25 mouse cellular contexts compared by ENCODE assay signal in the genomic region with DNA sequence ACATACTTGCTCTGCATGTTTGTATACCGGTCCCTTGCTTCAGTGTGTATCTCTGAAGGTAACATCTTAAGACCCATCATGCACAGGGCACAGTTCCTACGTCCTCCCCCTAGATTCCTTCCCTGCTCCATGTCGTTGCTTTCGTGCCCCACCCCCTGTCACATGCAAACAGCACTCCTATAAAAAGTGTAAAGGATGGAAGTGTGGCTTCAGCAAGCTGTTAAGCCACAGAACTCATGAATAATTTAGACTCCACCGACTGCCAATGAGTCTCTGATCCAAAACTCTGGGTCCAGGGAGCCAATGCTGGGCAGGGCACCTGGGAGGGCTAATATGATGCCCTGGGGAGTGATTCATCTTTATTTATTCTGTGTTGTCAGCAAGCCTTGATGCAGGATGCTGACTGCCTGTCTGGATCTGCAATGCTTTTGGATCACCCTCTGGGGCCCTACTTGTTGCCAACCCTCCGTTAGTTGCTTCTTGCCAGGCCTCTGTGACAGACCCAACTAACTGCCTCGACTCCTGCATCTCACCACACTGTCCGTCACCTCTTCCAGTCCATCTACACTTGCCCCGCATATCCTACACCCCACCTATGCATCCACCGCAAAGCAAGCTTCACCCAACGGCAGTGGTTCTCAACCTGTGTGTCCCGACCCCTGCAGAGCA. TPM values are rescaled to one million over a fixed set of nuclear protein-coding genes. Genes with fewer than 3 reads are reported as not detected.
DNase-seq lines count a peak whose midpoint lies in the region; ATAC-seq and TF ChIP-seq lines count a peak whose summit lies in the region.
"Had no signal": no experiment of that assay in that cellular context is flagged by ENCODE, and none has a peak within 500 bp of the region (broad histone marks: within the 10 kb centered on the region; RNA-seq: fewer than 3 reads in every experiment).

No protein-coding gene starts in this region.

- H3K27ac ChIP-seq in cortical plate, adult 2 months (ENCODE audit: insufficient read depth, low read length), result peak overlapping the region; percentile 96
- H3K27ac ChIP-seq: embryonic facial prominence, embryonic 13.5 days; hindbrain, embryonic 15.5 days; macrophage; stomach, embryonic 15.5 days had no signal

- DNase-seq in left cerebral cortex, adult 11 months (ENCODE audit: low spot score), result peak; percentile 34
- no peak for DNase-seq in left cerebral cortex, postnatal 4 days
- peak; percentile 40 to 53 for DNase-seq in frontal cortex, postnatal 14 days (ENCODE audit: low spot score in 2 of 2)
- peak; percentile 71 to 82 for DNase-seq in right cerebral cortex, postnatal 10 days (ENCODE audit: low spot score in 2 of 2)
- no peak for DNase-seq in adrenal gland, adult 2 months
- DNase-seq: adrenal gland, postnatal 36 days; cerebellum, adult 11 months; kidney, adult 11 months; kidney, postnatal 14 days; liver; lung, embryonic 14.5 days; spleen, adult 18-20 months; thymus, postnatal 14 days had no signal

- intact Hi-C loops in left cerebral cortex, postnatal 4 days (cut with DNase I), result no loop called here

- TF ChIP-seq CTCF in cortical plate, adult 2 months (IDR thresholded peaks at IDR 0.05; ENCODE audit: extremely low read depth, insufficient read depth, low read length), result no peak

- H3K4me3 ChIP-seq in cortical plate, adult 2 months (ENCODE audit: insufficient read depth, low read length), result no peak overlapping the region
- H3K4me3 ChIP-seq: embryonic facial prominence, embryonic 13.5 days; hindbrain, embryonic 15.5 days; myocyte; stomach, embryonic 15.5 days had no signal

- ATAC-seq in monocyte, adult 5-6 weeks (replicated peaks; ENCODE audit: insufficient number of reproducible peaks, low FRiP score, low TSS enrichment, poor library complexity, severe bottlenecking), result no peak

- peaks cover 10% of the 10 kb centered on the region for H3K4me1 ChIP-seq in cortical plate, adult 2 months (ENCODE audit: control insufficient read depth, insufficient read depth, low read length)
- H3K4me1 ChIP-seq: embryonic facial prominence, embryonic 13.5 days; hindbrain, embryonic 15.5 days; stomach, embryonic 15.5 days had no signal

- TF ChIP-seq POLR2A in cortical plate, adult 2 months (IDR thresholded peaks at IDR 0.05; ENCODE audit: extremely low read depth, insufficient read depth, low read length), result peak; percentile 40; the same call in 1 of the 2 replicates

RNA-seq across cellular contexts. Expression of a gene that starts 37.2 kb away (rescaled TPM):
- not detected for total RNA-seq in left cerebral cortex, postnatal 4 days (2021)
- 0.06 TPM in 1 of 2 replicates, not detected in the other for polyA plus RNA-seq in cortical plate, adult 2 months (2012; rRNA removed)
- total RNA-seq in adrenal gland, adult 2 months (2021), result not detected
- polyA plus RNA-seq in adrenal gland, adult 2 months (2012; rRNA removed), result not detected in 2 replicates
- total RNA-seq in monocyte, adult 5-6 weeks (2017), result not detected in 3 replicates
- total RNA-seq: adrenal gland, postnatal 36 days; gastrocnemius, postnatal 4 days; heart, postnatal 25 days; left cerebral cortex, adult 8-10 months had no signal
- polyA plus RNA-seq: embryonic facial prominence, embryonic 13.5 days; heart, embryonic 11.5 days; hindbrain, embryonic 15.5 days; lung, embryonic 14.5 days; macrophage; myocyte had no signal

RNA-seq across cellular contexts. Expression of a gene that starts 50.8 kb away (rescaled TPM):
- total RNA-seq in left cerebral cortex, postnatal 4 days (2021), result not detected
- not detected in 2 replicates for polyA plus RNA-seq in cortical plate, adult 2 months (2012; rRNA removed)
- not detected for total RNA-seq in adrenal gland, adult 2 months (2021)
- not detected in 2 replicates for polyA plus RNA-seq in adrenal gland, adult 2 months (2012; rRNA removed)
- 0.75 TPM in 1 of 3 replicates, not detected in the others for total RNA-seq in monocyte, adult 5-6 weeks (2017)
- total RNA-seq: adrenal gland, postnatal 36 days; gastrocnemius, postnatal 4 days; heart, postnatal 25 days; left cerebral cortex, adult 8-10 months; MEL had no signal
- polyA plus RNA-seq: embryonic facial prominence, embryonic 13.5 days; heart, embryonic 11.5 days; hindbrain, embryonic 15.5 days; lung, embryonic 14.5 days; macrophage; myocyte; stomach, embryonic 15.5 days had no signal

Comparison
In these comparisons a context has a peak if more than half of its experiments do, and no peak if none do; other contexts are left out.
1. DNase-seq: peak in left cerebral cortex, adult 11 months (single experiment), frontal cortex, postnatal 14 days (2 of 2) and right cerebral cortex, postnatal 10 days (2 of 2); none in left cerebral cortex, postnatal 4 days (single experiment) and adrenal gland, adult 2 months (single experiment).